Mouse (Mus musculus): ENCODE data around the gene Adamtsl3. TPM values are rescaled to one million over a fixed set of nuclear protein-coding genes. Genes with fewer than 3 reads are reported as not detected.

Adamtsl3 gene
- total and polyA plus RNA-seq, 2 experiments from 2014 or later: 1.2 to 4.2 TPM

DNA sequence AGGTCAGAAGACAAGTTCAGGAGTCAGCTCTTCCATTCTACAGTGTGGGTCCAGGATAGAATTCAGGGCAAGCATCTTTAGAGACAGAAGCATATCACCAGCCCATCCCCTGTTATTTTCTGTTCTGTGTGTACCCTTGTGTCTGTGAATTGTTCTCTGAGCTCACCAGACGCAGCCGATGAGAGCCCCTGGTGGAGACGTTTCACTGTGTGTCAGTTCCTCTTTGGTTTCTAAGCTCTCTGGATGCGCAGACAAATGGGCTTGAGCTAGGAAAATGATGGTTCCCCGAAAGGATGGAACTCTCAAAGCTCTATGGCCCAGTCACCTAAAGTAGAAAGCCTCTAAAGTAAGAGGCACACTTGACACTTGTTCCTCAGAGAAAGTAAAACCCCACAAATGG lies 246.3 kb downstream of the Adamtsl3 start:
- Histone ChIP-seq H3K4me2 (ENCODE audit: low read depth, low read length, poor library complexity, severe bottlenecking) (no peak overlapping the region), H3K36me3 (ENCODE audit: insufficient read depth, low read length) (no peaks in the 10 kb centered on the region), H3K9me3 (ENCODE audit: low read length) (no peaks in the 10 kb centered on the region), H3K9ac (replicated peaks; ENCODE audit: low read length, poor library complexity, severe bottlenecking) (no peak overlapping the region), H3K27ac (ENCODE audit: low read depth, low read length) (no peak overlapping the region), H3K4me3 (ENCODE audit: low read depth, low read length) (no peak overlapping the region), H3K4me1 (ENCODE audit: insufficient read depth, low read length) (no peaks in the 10 kb centered on the region), H3K27me3 (ENCODE audit: insufficient read depth, low read length) (no peaks in the 10 kb centered on the region)
- DNase-seq (ENCODE audit: low spot score) (no peak), ATAC-seq (ENCODE audit: low FRiP score) (no peak)
- 63% methylated on average over 5 of the region's 5 CpGs for WGBS
- no peak for TF ChIP-seq CTCF (IDR thresholded peaks at IDR 0.05)

DNA sequence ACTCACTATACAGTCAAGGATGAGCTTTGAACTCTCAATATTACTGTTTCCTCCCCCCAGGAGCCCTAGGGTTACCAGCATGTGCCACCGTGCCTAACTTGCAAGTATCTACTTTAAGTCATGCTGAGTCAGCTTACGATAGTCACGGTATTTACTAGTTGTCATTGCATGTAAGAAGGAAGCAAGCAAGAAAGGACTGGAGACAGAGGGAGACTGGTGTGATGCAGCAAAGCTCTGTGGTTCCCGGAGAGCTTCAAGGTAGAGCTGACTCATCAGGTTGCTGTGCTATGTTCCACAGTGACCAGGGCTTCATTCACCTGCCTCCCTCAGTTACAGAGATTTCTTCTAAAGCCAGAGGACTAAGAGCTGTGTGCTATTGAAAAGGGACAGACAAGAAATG lies 247.0 kb downstream of the Adamtsl3 start:
- no peak overlapping the region for H3K4me3 ChIP-seq (ENCODE audit: low read depth, low read length)
- no peak for ATAC-seq (ENCODE audit: low FRiP score)

DNA sequence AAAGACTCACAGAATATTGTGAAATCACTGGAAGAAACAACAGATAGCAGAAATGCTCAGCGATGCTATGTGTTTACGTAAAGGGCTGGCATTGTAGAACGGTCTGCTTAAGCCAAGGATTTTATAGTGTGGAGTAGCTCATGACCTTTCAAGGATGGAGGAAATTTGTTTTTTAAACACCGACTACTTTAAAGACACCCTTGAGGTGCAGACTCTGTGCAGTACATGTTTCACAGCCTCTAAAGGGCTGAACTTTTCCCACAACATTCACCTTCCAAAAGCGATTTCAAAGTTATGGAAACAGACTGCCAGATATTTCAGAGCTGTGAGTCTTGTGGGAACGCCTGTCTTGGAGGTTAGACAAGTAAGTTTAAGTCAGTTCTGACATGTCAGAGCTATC lies 255.4 kb downstream of the Adamtsl3 start:
- H3K4me3 ChIP-seq (ENCODE audit: low read depth, low read length): no peak overlapping the region
- no peaks in the 10 kb centered on the region for H3K27me3 ChIP-seq (ENCODE audit: insufficient read depth, low read length)
- no peak overlapping the region for H3K27ac ChIP-seq (ENCODE audit: low read depth, low read length)
- WGBS: 89% methylated on average over 6 of the region's 6 CpGs
- no peak overlapping the region for H3K9ac ChIP-seq (replicated peaks; ENCODE audit: low read length, poor library complexity, severe bottlenecking)
- no peak for DNase-seq (ENCODE audit: low spot score)
- H3K36me3 ChIP-seq (ENCODE audit: insufficient read depth, low read length): no peaks in the 10 kb centered on the region
- no peak for TF ChIP-seq CTCF (IDR thresholded peaks at IDR 0.05)
- ATAC-seq (ENCODE audit: low FRiP score): no peak
- no peak overlapping the region for H3K4me2 ChIP-seq (ENCODE audit: low read depth, low read length, poor library complexity, severe bottlenecking)
- H3K4me1 ChIP-seq (ENCODE audit: insufficient read depth, low read length): no peaks in the 10 kb centered on the region
- no peaks in the 10 kb centered on the region for H3K9me3 ChIP-seq (ENCODE audit: low read length)

More for the DNA sequence above, 247.0 kb downstream of the Adamtsl3 start:
- no peak for TF ChIP-seq CTCF (IDR thresholded peaks at IDR 0.05)
- Histone ChIP-seq H3K9ac (replicated peaks; ENCODE audit: low read length, poor library complexity, severe bottlenecking) (no peak overlapping the region), H3K4me1 (ENCODE audit: insufficient read depth, low read length) (no peaks in the 10 kb centered on the region), H3K27me3 (ENCODE audit: insufficient read depth, low read length) (no peaks in the 10 kb centered on the region), H3K36me3 (ENCODE audit: insufficient read depth, low read length) (no peaks in the 10 kb centered on the region), H3K27ac (ENCODE audit: low read depth, low read length) (no peak overlapping the region), H3K4me2 (ENCODE audit: low read depth, low read length, poor library complexity, severe bottlenecking) (no peak overlapping the region), H3K9me3 (ENCODE audit: low read length) (no peaks in the 10 kb centered on the region)
- WGBS: 75% methylated on average over 4 of the region's 4 CpGs
- no peak for DNase-seq (ENCODE audit: low spot score)

DNA sequence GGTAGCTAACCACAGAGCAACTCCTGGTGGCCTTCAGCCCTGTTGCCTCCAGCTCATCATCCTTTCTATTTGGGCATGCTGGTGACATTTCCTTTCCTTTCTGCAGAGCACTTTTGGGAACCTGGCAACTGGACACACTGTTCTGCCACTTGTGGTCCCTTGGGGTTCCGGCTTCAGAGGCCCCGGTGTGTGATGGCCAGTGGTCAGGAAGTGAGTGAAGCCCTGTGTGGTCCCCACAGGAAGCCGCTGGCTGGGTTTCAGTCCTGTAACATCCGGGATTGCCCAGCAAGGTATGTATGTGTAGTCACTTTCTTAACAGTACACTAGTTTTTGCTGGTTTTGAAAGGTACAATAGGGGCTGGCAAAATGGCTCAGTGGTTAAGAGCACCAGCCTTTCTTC lies 266.5 kb downstream of the Adamtsl3 start:
- Histone ChIP-seq H3K4me2 (ENCODE audit: low read depth, low read length, poor library complexity, severe bottlenecking) (no peak overlapping the region), H3K4me3 (ENCODE audit: low read depth, low read length) (no peak overlapping the region), H3K27me3 (ENCODE audit: insufficient read depth, low read length) (no peaks in the 10 kb centered on the region), H3K9me3 (ENCODE audit: low read length) (no peaks in the 10 kb centered on the region), H3K4me1 (ENCODE audit: insufficient read depth, low read length) (no peaks in the 10 kb centered on the region), H3K36me3 (ENCODE audit: insufficient read depth, low read length) (no peaks in the 10 kb centered on the region), H3K27ac (ENCODE audit: low read depth, low read length) (no peak overlapping the region), H3K9ac (replicated peaks; ENCODE audit: low read length, poor library complexity, severe bottlenecking) (no peak overlapping the region)
- no peak for ATAC-seq (ENCODE audit: low FRiP score)
- DNase-seq (ENCODE audit: low spot score): no peak
- 81% methylated on average over 4 of the region's 4 CpGs for WGBS
- TF ChIP-seq CTCF (IDR thresholded peaks at IDR 0.05): no peak

DNA sequence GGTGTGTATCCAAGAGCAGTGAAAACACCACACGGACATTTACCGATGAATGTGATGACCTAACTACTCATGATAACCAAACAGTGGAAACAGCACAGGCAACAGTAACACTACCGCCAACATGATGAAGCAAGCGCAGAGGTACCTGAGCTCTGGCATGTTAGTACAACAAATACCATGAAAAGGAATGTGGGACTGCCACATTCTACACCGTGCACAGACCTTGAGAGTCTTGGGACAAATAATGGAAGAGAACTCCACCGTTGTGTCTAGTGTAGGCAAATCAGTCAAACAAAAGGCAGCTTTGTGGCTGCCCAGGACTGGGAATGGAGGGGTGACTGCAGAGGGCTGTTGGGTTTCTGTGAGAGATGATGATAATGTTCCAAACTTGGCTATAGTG lies 269.9 kb downstream of the Adamtsl3 start:
- 82% methylated on average over 6 of the region's 6 CpGs for WGBS
- no peak for TF ChIP-seq CTCF (IDR thresholded peaks at IDR 0.05)
- no peak for ATAC-seq (ENCODE audit: low FRiP score)

DNA sequence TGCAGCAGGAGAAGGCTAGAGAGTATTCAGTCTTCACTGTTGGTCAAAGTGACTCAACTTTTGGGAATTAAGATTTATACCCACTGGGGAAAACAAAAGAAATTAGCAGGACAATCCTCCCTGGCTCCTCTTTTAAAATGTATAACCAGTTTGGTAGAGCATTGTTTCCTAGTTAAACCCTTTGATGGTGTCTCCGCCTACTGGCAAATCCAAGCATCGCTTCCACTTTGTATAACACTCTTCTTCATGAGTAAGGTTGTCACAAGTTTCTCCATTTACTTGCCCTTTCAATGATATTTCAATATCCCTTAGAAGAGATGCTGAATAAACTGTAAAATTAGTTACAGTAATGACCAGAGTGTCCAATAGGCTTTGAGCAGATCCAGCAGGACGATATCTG lies 274.1 kb downstream of the Adamtsl3 start:
- H3K27ac ChIP-seq (ENCODE audit: low read depth, low read length): no peak overlapping the region
- peak; percentile 51 for TF ChIP-seq CTCF (IDR thresholded peaks at IDR 0.05)
- DNase-seq (ENCODE audit: low spot score): peak; percentile 23
- H3K27me3 ChIP-seq (ENCODE audit: insufficient read depth, low read length): no peaks in the 10 kb centered on the region
- H3K4me3 ChIP-seq (ENCODE audit: low read depth, low read length): no peak overlapping the region
- H3K9me3 ChIP-seq (ENCODE audit: low read length): no peaks in the 10 kb centered on the region
- ATAC-seq (ENCODE audit: low FRiP score): no peak
- no peaks in the 10 kb centered on the region for H3K4me1 ChIP-seq (ENCODE audit: insufficient read depth, low read length)
- H3K4me2 ChIP-seq (ENCODE audit: low read depth, low read length, poor library complexity, severe bottlenecking): no peak overlapping the region
- no peak overlapping the region for H3K9ac ChIP-seq (replicated peaks; ENCODE audit: low read length, poor library complexity, severe bottlenecking)
- H3K36me3 ChIP-seq (ENCODE audit: insufficient read depth, low read length): no peaks in the 10 kb centered on the region
- 67% methylated on average over 3 of the region's 3 CpGs for WGBS

More for the DNA sequence above, 269.9 kb downstream of the Adamtsl3 start:
- no peaks in the 10 kb centered on the region for H3K9me3 ChIP-seq (ENCODE audit: low read length)
- no peak overlapping the region for H3K4me2 ChIP-seq (ENCODE audit: low read depth, low read length, poor library complexity, severe bottlenecking)
- H3K27me3 ChIP-seq (ENCODE audit: insufficient read depth, low read length): no peaks in the 10 kb centered on the region
- no peaks in the 10 kb centered on the region for H3K36me3 ChIP-seq (ENCODE audit: insufficient read depth, low read length)
- H3K4me1 ChIP-seq (ENCODE audit: insufficient read depth, low read length): no peaks in the 10 kb centered on the region
- no peak for DNase-seq (ENCODE audit: low spot score)
- no peak overlapping the region for H3K9ac ChIP-seq (replicated peaks; ENCODE audit: low read length, poor library complexity, severe bottlenecking)
- no peak overlapping the region for H3K27ac ChIP-seq (ENCODE audit: low read depth, low read length)
- no peak overlapping the region for H3K4me3 ChIP-seq (ENCODE audit: low read depth, low read length)
